Mouse (Mus musculus) heart, embryonic 13.5 days (tissue): ENCODE measurements around the gene Prg3. TPM values are rescaled to one million over a fixed set of nuclear protein-coding genes. Genes with fewer than 3 reads are reported as not detected.

Source experiments
- ATAC-seq: fragments of 200-750 bp; cut with Nextera tagmentation; 2 replicates; pipeline ENCODE4 v1.8.0; 2017; ENCODE audit warnings: moderate TSS enrichment; ENCODE audit not compliant: insufficient number of reproducible peaks, low FRiP score, low TSS enrichment; ENCODE audit errors: extremely low read depth
- H3K27ac ChIP-seq: fragments of 300-500 bp; sonication (generic); replicated peaks from 2 replicates; pipeline ENCODE4 v1.5.1; 2015; ENCODE audit warnings: moderate library complexity, mild to moderate bottlenecking, inconsistent platforms
- H3K27me3 ChIP-seq: fragments of 300-500 bp; sonication (generic); replicated peaks from 2 replicates; pipeline ENCODE4 v1.6.1; 2015; ENCODE audit warnings: mild to moderate bottlenecking, inconsistent platforms
- H3K36me3 ChIP-seq: fragments of 300-500 bp; sonication (generic); 2 replicates; pipeline ENCODE4 v1.6.1; 2015; ENCODE audit warnings: mild to moderate bottlenecking, inconsistent platforms
- H3K4me1 ChIP-seq: fragments of 300-500 bp; sonication (generic); 2 replicates; pipeline ENCODE4 v1.6.1; 2015; ENCODE audit warnings: inconsistent platforms
- H3K4me2 ChIP-seq: fragments of 300-500 bp; sonication (generic); 2 replicates; pipeline ENCODE4 v1.6.1; 2015; ENCODE audit warnings: inconsistent platforms, mild to moderate bottlenecking, moderate library complexity
- H3K4me3 ChIP-seq: fragments of 300-500 bp; sonication (generic); 2 replicates; pipeline ENCODE4 v1.5.1; 2015; ENCODE audit warnings: moderate library complexity, mild to moderate bottlenecking, inconsistent platforms
- H3K9ac ChIP-seq: fragments of 300-500 bp; sonication (generic); 2 replicates; pipeline ENCODE4 v1.6.1; 2015; ENCODE audit warnings: inconsistent platforms, mild to moderate bottlenecking, moderate library complexity
- H3K9me3 ChIP-seq: fragments of 300-500 bp; sonication (generic); 2 replicates; pipeline ENCODE4 v1.6.1; 2016; ENCODE audit warnings: inconsistent platforms
- WGBS: fragments of 180-500 bp; shearing (Covaris S2); methylation state at CpG from one replicate; pipeline ENCODE4 v1.1.7; 2015; ENCODE audit warnings: mixed read lengths; 5-methylcytosine and 5-hydroxymethylcytosine counted together
- polyA plus RNA-seq: library from polyadenylated mRNA; unstranded; fragments of >200 nt; fragmentation: Nextera tagmentation; extraction: Ambion mirVana; gene quantifications from 2 replicates; pipeline ENCODE4 v1.2.1, GENCODE M21; 2015

The Prg3 gene
- polyA plus RNA-seq, 1 experiment from 2014 or later: 0.16 TPM

- ATAC-seq: no peak
- 86% methylated on average over 9 of the region's 9 CpGs for WGBS
- Histone ChIP-seq H3K4me3 (no peak overlapping the region), H3K4me1 (no peaks in the 10 kb centered on the region), H3K4me2 (no peak overlapping the region), H3K27ac (no peak overlapping the region), H3K9ac (no peak overlapping the region), H3K36me3 (peaks cover 91% of the 10 kb centered on the region), H3K27me3 (no peaks in the 10 kb centered on the region), H3K9me3 (no peaks in the 10 kb centered on the region)
Measured at GRCm38 (mm10) chr2:84955435-84955834, 32.6 kb upstream of the Prg3 start.

GRCm38 (mm10) chr2:84956274-84956673 is 31.7 kb upstream of the Prg3 start:
- Histone ChIP-seq H3K9me3 (no peaks in the 10 kb centered on the region), H3K4me2 (no peak overlapping the region), H3K36me3 (peaks cover 83% of the 10 kb centered on the region), H3K4me1 (no peaks in the 10 kb centered on the region), H3K4me3 (no peak overlapping the region), H3K9ac (no peak overlapping the region), H3K27me3 (no peaks in the 10 kb centered on the region), H3K27ac (no peak overlapping the region)
- no peak for ATAC-seq
- WGBS: 57% methylated on average over 5 of the region's 5 CpGs

GRCm38 (mm10) chr2:84958588-84959264 is 29.3 kb upstream of the Prg3 start:
- peaks cover 58% of the 10 kb centered on the region for H3K36me3 ChIP-seq
- H3K27me3 ChIP-seq: no peaks in the 10 kb centered on the region
- no peak overlapping the region for H3K4me3 ChIP-seq
- no peaks in the 10 kb centered on the region for H3K9me3 ChIP-seq
- no peak for ATAC-seq
- H3K9ac ChIP-seq: no peak overlapping the region
- no peak overlapping the region for H3K27ac ChIP-seq
- 87% methylated on average over 11 of the region's 11 CpGs for WGBS
- no peak overlapping the region for H3K4me2 ChIP-seq
- H3K4me1 ChIP-seq: no peaks in the 10 kb centered on the region

- Histone ChIP-seq H3K4me2 (no peak overlapping the region), H3K4me1 (no peaks in the 10 kb centered on the region), H3K27me3 (no peaks in the 10 kb centered on the region), H3K36me3 (peaks cover 38% of the 10 kb centered on the region), H3K9ac (no peak overlapping the region), H3K4me3 (no peak overlapping the region), H3K27ac (no peak overlapping the region), H3K9me3 (no peaks in the 10 kb centered on the region)
- 77% methylated on average over 2 of the region's 2 CpGs for WGBS
- ATAC-seq: no peak
Measured at GRCm38 (mm10) chr2:84961300-84961699, 26.7 kb upstream of the Prg3 start.

- 84% methylated on average over 3 of the region's 3 CpGs for WGBS
- no peak overlapping the region for H3K9ac ChIP-seq
- no peaks in the 10 kb centered on the region for H3K9me3 ChIP-seq
- no peaks in the 10 kb centered on the region for H3K27me3 ChIP-seq
- no peak overlapping the region for H3K27ac ChIP-seq
- no peak overlapping the region for H3K4me3 ChIP-seq
- ATAC-seq: no peak
- H3K4me1 ChIP-seq: no peaks in the 10 kb centered on the region
- no peak overlapping the region for H3K4me2 ChIP-seq
- peaks cover 32% of the 10 kb centered on the region for H3K36me3 ChIP-seq
Measured at GRCm38 (mm10) chr2:84961901-84962300, 26.1 kb upstream of the Prg3 start.

GRCm38 (mm10) chr2:84962906-84963507 is 25.0 kb upstream of the Prg3 start:
- no peaks in the 10 kb centered on the region for H3K9me3 ChIP-seq
- 43% methylated on average over 6 of the region's 6 CpGs for WGBS

GRCm38 (mm10) chr2:84964111-84964801 is 23.8 kb upstream of the Prg3 start:
- no peaks in the 10 kb centered on the region for H3K9me3 ChIP-seq
- H3K27ac ChIP-seq: no peak overlapping the region
- no peaks in the 10 kb centered on the region for H3K4me1 ChIP-seq
- peaks cover 9% of the 10 kb centered on the region for H3K36me3 ChIP-seq
- H3K9ac ChIP-seq: no peak overlapping the region
- no peak for ATAC-seq
- 92% methylated on average over 7 of the region's 7 CpGs for WGBS
- H3K4me3 ChIP-seq: no peak overlapping the region
- H3K27me3 ChIP-seq: no peaks in the 10 kb centered on the region
- H3K4me2 ChIP-seq: no peak overlapping the region

More at GRCm38 (mm10) chr2:84962906-84963507, 25.0 kb upstream of the Prg3 start:
- H3K27ac ChIP-seq: no peak overlapping the region
- no peak for ATAC-seq
- H3K9ac ChIP-seq: no peak overlapping the region
- no peaks in the 10 kb centered on the region for H3K4me1 ChIP-seq
- H3K27me3 ChIP-seq: no peaks in the 10 kb centered on the region
- H3K4me2 ChIP-seq: no peak overlapping the region
- peaks cover 21% of the 10 kb centered on the region for H3K36me3 ChIP-seq
- H3K4me3 ChIP-seq: no peak overlapping the region

GRCm38 (mm10) chr2:84967318-84967991 is 20.6 kb upstream of the Prg3 start:
- no peak overlapping the region for H3K4me3 ChIP-seq
- WGBS: 77% methylated on average over 5 of the region's 5 CpGs

GRCm38 (mm10) chr2:84975580-84975979 is 12.4 kb upstream of the Prg3 start:
- no peak for ATAC-seq
- H3K4me3 ChIP-seq: no peak overlapping the region
- no peak overlapping the region for H3K27ac ChIP-seq
- no peak overlapping the region for H3K9ac ChIP-seq
- H3K4me2 ChIP-seq: no peak overlapping the region
- WGBS: 81% methylated on average over 2 of the region's 2 CpGs
- no peaks in the 10 kb centered on the region for H3K4me1 ChIP-seq
- H3K36me3 ChIP-seq: no peaks in the 10 kb centered on the region
- H3K9me3 ChIP-seq: no peaks in the 10 kb centered on the region
- no peaks in the 10 kb centered on the region for H3K27me3 ChIP-seq

More at GRCm38 (mm10) chr2:84967318-84967991, 20.6 kb upstream of the Prg3 start:
- Histone ChIP-seq H3K36me3 (no peaks in the 10 kb centered on the region), H3K4me2 (no peak overlapping the region), H3K27ac (no peak overlapping the region), H3K4me1 (no peaks in the 10 kb centered on the region), H3K9me3 (no peaks in the 10 kb centered on the region), H3K9ac (no peak overlapping the region), H3K27me3 (no peaks in the 10 kb centered on the region)
- ATAC-seq: no peak

GRCm38 (mm10) chr2:84980188-84980587 is 7.8 kb upstream of the Prg3 start, which contains the start of gene Prg2:
Prg2 (plus strand) TSS chr2:84980461.
- Histone ChIP-seq H3K27me3 (no peaks in the 10 kb centered on the region), H3K9me3 (no peaks in the 10 kb centered on the region), H3K9ac (no peak within 1 kb of the TSS), H3K4me2 (no peak within 1 kb of the TSS), H3K4me1 (no peaks in the 10 kb centered on the region), H3K27ac (no peak within 1 kb of the TSS), H3K4me3 (no peak within 1 kb of the TSS), H3K36me3 (no peaks in the 10 kb centered on the region)
- no peak for ATAC-seq
- 32% methylated on average over 1 of the region's 1 CpGs for WGBS

GRCm38 (mm10) chr2:84996376-84996775 is 8.4 kb downstream of the Prg3 start:
- WGBS: 77% methylated on average over 2 of the region's 2 CpGs
- H3K27me3 ChIP-seq: 0 out of 2 replicates have a peak, but pooled peaks cover 3% of the 10 kb centered on the region
- no peaks in the 10 kb centered on the region for H3K36me3 ChIP-seq
- no peaks in the 10 kb centered on the region for H3K9me3 ChIP-seq
- H3K4me1 ChIP-seq: peaks cover 7% of the 10 kb centered on the region; the same call in 1 of the 2 replicates
- H3K4me3 ChIP-seq: no peak overlapping the region
- no peak overlapping the region for H3K4me2 ChIP-seq
- no peak overlapping the region for H3K9ac ChIP-seq
- no peak overlapping the region for H3K27ac ChIP-seq
- ATAC-seq: no peak
